Mouse (Mus musculus): ENCODE measurements around the gene Zfp865. TPM values are rescaled to one million over a fixed set of nuclear protein-coding genes. Genes with fewer than 3 reads are reported as not detected.
A peak's percentile ranks its signal among the peaks of the same experiment; 100 is the strongest.

Gene Zfp865
- polyA plus RNA-seq, 1 experiment from 2014 or later = 5.7 TPM

- WGBS = 11% methylated on average over 32 of the region's 32 CpGs
- Histone ChIP-seq H3K4me2 (ENCODE audit: low read depth, low read length) (peak overlapping the region; percentile 82), H3K36me3 (ENCODE audit: control insufficient read depth, insufficient read depth, low read length) (no peaks in the 10 kb centered on the region), H3K9ac (ENCODE audit: low read length) (peak overlapping the region; percentile 53), H3K4me3 (ENCODE audit: low read length) (peak overlapping the region; percentile 73), H3K27me3 (ENCODE audit: control insufficient read depth, insufficient read depth, low read depth, low read length) (peaks cover 67% of the 10 kb centered on the region), H3K27ac (ENCODE audit: low read length) (no peak overlapping the region), H3K9me3 (ENCODE audit: control insufficient read depth, low read length) (no peaks in the 10 kb centered on the region), H3K4me1 (replicated peaks; ENCODE audit: control insufficient read depth, insufficient read depth, low read length) (peaks cover 23% of the 10 kb centered on the region)
- ATAC-seq (ENCODE audit: low read depth) = no peak
Observed at GRCm38 (mm10) chr7:5053456-5054179, 33.4 kb downstream of the Zfp865 start.

- Histone ChIP-seq H3K9ac (ENCODE audit: low read length) (peak overlapping the region; percentile 53), H3K27me3 (ENCODE audit: control insufficient read depth, insufficient read depth, low read depth, low read length) (peaks cover 68% of the 10 kb centered on the region), H3K36me3 (ENCODE audit: control insufficient read depth, insufficient read depth, low read length) (no peaks in the 10 kb centered on the region), H3K27ac (ENCODE audit: low read length) (no peak overlapping the region), H3K4me2 (ENCODE audit: low read depth, low read length) (peak overlapping the region; percentile 57), H3K4me3 (ENCODE audit: low read length) (peak overlapping the region; percentile 45), H3K9me3 (ENCODE audit: control insufficient read depth, low read length) (no peaks in the 10 kb centered on the region), H3K4me1 (replicated peaks; ENCODE audit: control insufficient read depth, insufficient read depth, low read length) (peaks cover 31% of the 10 kb centered on the region)
- no peak for ATAC-seq (ENCODE audit: low read depth)
- 1% methylated on average over 55 of the region's 55 CpGs for WGBS
Observed at GRCm38 (mm10) chr7:5056651-5057263, 36.6 kb downstream of the Zfp865 start.

GRCm38 (mm10) chr7:5057381-5057780 lies 37.2 kb downstream of the Zfp865 start:
- H3K27ac ChIP-seq (ENCODE audit: low read length) = no peak overlapping the region
- H3K4me1 ChIP-seq (replicated peaks; ENCODE audit: control insufficient read depth, insufficient read depth, low read length) = peaks cover 25% of the 10 kb centered on the region
- no peak overlapping the region; the same call in 1 of the 2 replicates for H3K4me3 ChIP-seq (ENCODE audit: low read length)
- no peaks in the 10 kb centered on the region for H3K36me3 ChIP-seq (ENCODE audit: control insufficient read depth, insufficient read depth, low read length)
- H3K4me2 ChIP-seq (ENCODE audit: low read depth, low read length) = no peak overlapping the region
- H3K9me3 ChIP-seq (ENCODE audit: control insufficient read depth, low read length) = no peaks in the 10 kb centered on the region
- no peak for ATAC-seq (ENCODE audit: low read depth)
- 26% methylated on average over 8 of the region's 8 CpGs for WGBS
- H3K9ac ChIP-seq (ENCODE audit: low read length) = no peak overlapping the region
- H3K27me3 ChIP-seq (ENCODE audit: control insufficient read depth, insufficient read depth, low read depth, low read length) = peaks cover 61% of the 10 kb centered on the region

GRCm38 (mm10) chr7:5057804-5058203 lies 37.6 kb downstream of the Zfp865 start:
- peaks cover 20% of the 10 kb centered on the region for H3K4me1 ChIP-seq (replicated peaks; ENCODE audit: control insufficient read depth, insufficient read depth, low read length)
- no peak overlapping the region for H3K27ac ChIP-seq (ENCODE audit: low read length)
- no peaks in the 10 kb centered on the region for H3K9me3 ChIP-seq (ENCODE audit: control insufficient read depth, low read length)
- no peak overlapping the region for H3K9ac ChIP-seq (ENCODE audit: low read length)
- no peak overlapping the region for H3K4me2 ChIP-seq (ENCODE audit: low read depth, low read length)
- H3K36me3 ChIP-seq (ENCODE audit: control insufficient read depth, insufficient read depth, low read length) = no peaks in the 10 kb centered on the region
- H3K4me3 ChIP-seq (ENCODE audit: low read length) = no peak overlapping the region
- no peak for ATAC-seq (ENCODE audit: low read depth)
- peaks cover 57% of the 10 kb centered on the region for H3K27me3 ChIP-seq (ENCODE audit: control insufficient read depth, insufficient read depth, low read depth, low read length)
- WGBS = 36% methylated on average over 11 of the region's 11 CpGs

GRCm38 (mm10) chr7:5058631-5059030 lies 38.5 kb downstream of the Zfp865 start:
- Histone ChIP-seq H3K27me3 (ENCODE audit: control insufficient read depth, insufficient read depth, low read depth, low read length) (peaks cover 49% of the 10 kb centered on the region), H3K27ac (ENCODE audit: low read length) (no peak overlapping the region), H3K9ac (ENCODE audit: low read length) (no peak overlapping the region), H3K9me3 (ENCODE audit: control insufficient read depth, low read length) (no peaks in the 10 kb centered on the region), H3K36me3 (ENCODE audit: control insufficient read depth, insufficient read depth, low read length) (no peaks in the 10 kb centered on the region), H3K4me2 (ENCODE audit: low read depth, low read length) (no peak overlapping the region), H3K4me1 (replicated peaks; ENCODE audit: control insufficient read depth, insufficient read depth, low read length) (peaks cover 16% of the 10 kb centered on the region), H3K4me3 (ENCODE audit: low read length) (no peak overlapping the region)
- 100% methylated on average over 1 of the region's 1 CpGs for WGBS
- no peak for ATAC-seq (ENCODE audit: low read depth)

- no peak overlapping the region for H3K9ac ChIP-seq (ENCODE audit: low read length)
- H3K36me3 ChIP-seq (ENCODE audit: control insufficient read depth, insufficient read depth, low read length) = no peaks in the 10 kb centered on the region
- no peak for ATAC-seq (ENCODE audit: low read depth)
- H3K27ac ChIP-seq (ENCODE audit: low read length) = no peak overlapping the region
- peaks cover 41% of the 10 kb centered on the region for H3K27me3 ChIP-seq (ENCODE audit: control insufficient read depth, insufficient read depth, low read depth, low read length)
- 90% methylated on average over 12 of the region's 12 CpGs for WGBS
- no peak overlapping the region for H3K4me3 ChIP-seq (ENCODE audit: low read length)
- H3K4me2 ChIP-seq (ENCODE audit: low read depth, low read length) = no peak overlapping the region
- no peaks in the 10 kb centered on the region for H3K9me3 ChIP-seq (ENCODE audit: control insufficient read depth, low read length)
- peaks cover 22% of the 10 kb centered on the region for H3K4me1 ChIP-seq (replicated peaks; ENCODE audit: control insufficient read depth, insufficient read depth, low read length)
Observed at GRCm38 (mm10) chr7:5059421-5059820, 39.2 kb downstream of the Zfp865 start.

- H3K4me3 ChIP-seq (ENCODE audit: low read length) = peak overlapping the region; percentile 85
- H3K9ac ChIP-seq (ENCODE audit: low read length) = peak overlapping the region; percentile 96
- peaks cover 32% of the 10 kb centered on the region for H3K27me3 ChIP-seq (ENCODE audit: control insufficient read depth, insufficient read depth, low read depth, low read length)
- H3K4me2 ChIP-seq (ENCODE audit: low read depth, low read length) = peak overlapping the region; percentile 92
- H3K27ac ChIP-seq (ENCODE audit: low read length) = peak overlapping the region; percentile 100
- H3K36me3 ChIP-seq (ENCODE audit: control insufficient read depth, insufficient read depth, low read length) = no peaks in the 10 kb centered on the region
- H3K9me3 ChIP-seq (ENCODE audit: control insufficient read depth, low read length) = no peaks in the 10 kb centered on the region
- peaks cover 24% of the 10 kb centered on the region for H3K4me1 ChIP-seq (replicated peaks; ENCODE audit: control insufficient read depth, insufficient read depth, low read length)
- WGBS = under 1% methylated on average over 27 of the region's 27 CpGs
- no peak for ATAC-seq (ENCODE audit: low read depth)
Observed at GRCm38 (mm10) chr7:5060239-5060731, 40.1 kb downstream of the Zfp865 start.

- peaks cover 26% of the 10 kb centered on the region for H3K4me1 ChIP-seq (replicated peaks; ENCODE audit: control insufficient read depth, insufficient read depth, low read length)
- H3K9ac ChIP-seq (ENCODE audit: low read length) = peak overlapping the region; percentile 96
- peaks cover 24% of the 10 kb centered on the region for H3K27me3 ChIP-seq (ENCODE audit: control insufficient read depth, insufficient read depth, low read depth, low read length)
- H3K9me3 ChIP-seq (ENCODE audit: control insufficient read depth, low read length) = no peaks in the 10 kb centered on the region
- H3K4me2 ChIP-seq (ENCODE audit: low read depth, low read length) = peak overlapping the region; percentile 92
- peak; percentile 92 for ATAC-seq (ENCODE audit: low read depth)
- peak overlapping the region; percentile 85 for H3K4me3 ChIP-seq (ENCODE audit: low read length)
- 0 out of 2 replicates have a peak, but pooled peaks cover under 1% of the 10 kb centered on the region for H3K36me3 ChIP-seq (ENCODE audit: control insufficient read depth, insufficient read depth, low read length)
- under 1% methylated on average over 59 of the region's 60 CpGs for WGBS
- H3K27ac ChIP-seq (ENCODE audit: low read length) = peak overlapping the region; percentile 100
Observed at GRCm38 (mm10) chr7:5060944-5061773, 41.0 kb downstream of the Zfp865 start.
